Mouse (Mus musculus) liver, adult 2 months (tissue): ENCODE measurements around the gene Pcbp1. TPM values are rescaled to one million over a fixed set of nuclear protein-coding genes. Genes with fewer than 3 reads are reported as not detected.
"Not testable (repeated sequence)": the region's sequence is repeated elsewhere in the genome, so short reads cannot be mapped to it uniquely, and the experiment has no call there.

Experiments used
- DNase-seq: peaks from one replicate; pipeline ENCODE4 v3.0.0-alpha.2; 2011; ENCODE audit warnings: low read depth, low spot score; ENCODE audit errors: extremely low read depth
- H3K27ac ChIP-seq: fragments of 200-500 bp; replicated peaks from 2 replicates; pipeline ENCODE4 v1.5.1; 2012; ENCODE audit warnings: low read depth, mild to moderate bottlenecking, control low read depth, inconsistent platforms, low read length; ENCODE audit not compliant: insufficient read depth
- H3K27me3 ChIP-seq: fragments of 200-500 bp; 2 replicates; pipeline ENCODE4 v1.6.1; 2012; ENCODE audit warnings: mild to moderate bottlenecking, moderate library complexity, low read length, inconsistent platforms; ENCODE audit not compliant: control insufficient read depth, insufficient read depth
- H3K36me3 ChIP-seq: fragments of 200-500 bp; 2 replicates; pipeline ENCODE4 v1.6.1; 2012; ENCODE audit warnings: low read length, inconsistent platforms; ENCODE audit not compliant: control insufficient read depth, insufficient read depth
- H3K4me1 ChIP-seq: fragments of 200-500 bp; 2 replicates; pipeline ENCODE4 v1.6.1; 2011; ENCODE audit warnings: low read length; ENCODE audit not compliant: control insufficient read depth, insufficient read depth
- H3K4me3 ChIP-seq: fragments of 200-500 bp; 2 replicates; pipeline ENCODE4 v1.5.1; 2011; ENCODE audit warnings: low read depth, mild to moderate bottlenecking, control low read depth, low read length, moderate library complexity; ENCODE audit not compliant: insufficient read depth
- H3K79me2 ChIP-seq: fragments of 200-500 bp; 2 replicates; pipeline ENCODE4 v1.6.1; 2012; ENCODE audit warnings: inconsistent platforms, mild to moderate bottlenecking, low read length, moderate library complexity; ENCODE audit not compliant: control insufficient read depth, insufficient read depth
- H3K9ac ChIP-seq: fragments of 200-500 bp; 2 replicates; pipeline ENCODE4 v1.6.1; 2012; ENCODE audit warnings: low read depth, mild to moderate bottlenecking, control low read depth, inconsistent platforms, low read length
- CTCF ChIP-seq: fragments of 200-500 bp; IDR thresholded peaks from 2 replicates; pipeline ENCODE4 v1.5.1; 2011; ENCODE audit warnings: low read depth, low read length, control low read depth
- POLR2A ChIP-seq: fragments of 200-500 bp; IDR thresholded peaks from 2 replicates; pipeline ENCODE4 v1.6.1; 2011; ENCODE audit warnings: low read length, control low read depth; ENCODE audit not compliant: insufficient read depth; ENCODE audit errors: extremely low read depth
- WGBS: fragments of 180-500 bp; shearing (Covaris S2); methylation state at CpG from one replicate; pipeline ENCODE4 v1.1.7; 2018; 5-methylcytosine and 5-hydroxymethylcytosine counted together
- polyA plus RNA-seq: library from polyadenylated mRNA; depleted of rRNA; stranded (reverse); fragments of >200 nt; gene quantifications from 2 replicates; pipeline ENCODE4 v1.2.3, GENCODE M21; 2012
- total RNA-seq: library from RNA; depleted of rRNA; stranded (reverse); fragments of >200 nt; gene quantifications from 2 replicates; pipeline ENCODE4 v1.2.3, GENCODE M21; 2014

Gene Pcbp1
- total and polyA plus RNA-seq, 2 experiments, result 38.2 to 119 TPM

- H3K27me3 ChIP-seq, result no peaks in the 10 kb centered on the region
- no peak overlapping the region for H3K9ac ChIP-seq
- H3K79me2 ChIP-seq, result no peaks in the 10 kb centered on the region
- no peak overlapping the region for H3K4me3 ChIP-seq
- 92% methylated on average over 2 of the region's 2 CpGs for WGBS
- TF ChIP-seq POLR2A (no peak), CTCF (no peak)
- no peak for DNase-seq
- no peaks in the 10 kb centered on the region for H3K4me1 ChIP-seq
- peaks cover 20% of the 10 kb centered on the region for H3K36me3 ChIP-seq
- no peak overlapping the region for H3K27ac ChIP-seq
Measured at GRCm38 (mm10) chr6:86565782-86566181, 39.7 kb upstream of the Pcbp1 start.

- not testable (repeated sequence) for H3K9ac ChIP-seq, H3K27ac ChIP-seq, H3K4me3 ChIP-seq, H3K27me3 ChIP-seq, H3K4me1 ChIP-seq, DNase-seq, H3K79me2 ChIP-seq
- WGBS, result 92% methylated on average over 1 of the region's 1 CpGs
- peaks cover 34% of the 10 kb centered on the region for H3K36me3 ChIP-seq
Measured at GRCm38 (mm10) chr6:86557182-86557581, 31.1 kb upstream of the Pcbp1 start.

- no peak overlapping the region for H3K4me3 ChIP-seq
- no peak overlapping the region for H3K9ac ChIP-seq
- H3K27ac ChIP-seq, result no peak overlapping the region
- TF ChIP-seq POLR2A (no peak), CTCF (no peak)
- peaks cover 38% of the 10 kb centered on the region for H3K36me3 ChIP-seq
- H3K79me2 ChIP-seq, result no peaks in the 10 kb centered on the region; the same call in 1 of the 2 replicates
- no peaks in the 10 kb centered on the region for H3K27me3 ChIP-seq
- H3K4me1 ChIP-seq, result no peaks in the 10 kb centered on the region
- WGBS, result 95% methylated on average over 3 of the region's 3 CpGs
- DNase-seq, result no peak
Measured at GRCm38 (mm10) chr6:86556345-86557058, 30.4 kb upstream of the Pcbp1 start.

- H3K9ac ChIP-seq, result no peak overlapping the region
- H3K4me1 ChIP-seq, result peaks cover 5% of the 10 kb centered on the region; the same call in 1 of the 2 replicates
- H3K27me3 ChIP-seq, result no peaks in the 10 kb centered on the region
- 85% methylated on average over 1 of the region's 1 CpGs for WGBS
- TF ChIP-seq POLR2A (no peak), CTCF (no peak)
- peaks cover 6% of the 10 kb centered on the region; the same call in 1 of the 2 replicates for H3K79me2 ChIP-seq
- peaks cover 29% of the 10 kb centered on the region for H3K36me3 ChIP-seq
- DNase-seq, result no peak
- no peak overlapping the region for H3K4me3 ChIP-seq
- H3K27ac ChIP-seq, result no peak overlapping the region
Measured at GRCm38 (mm10) chr6:86550587-86550986, 24.5 kb upstream of the Pcbp1 start.

GRCm38 (mm10) chr6:86547880-86548367 lies 21.8 kb upstream of the Pcbp1 start:
- peak overlapping the region; percentile 9; the same call in 1 of the 2 replicates for H3K9ac ChIP-seq
- H3K27me3 ChIP-seq, result no peaks in the 10 kb centered on the region
- peaks cover 5% of the 10 kb centered on the region; the same call in 1 of the 2 replicates for H3K4me1 ChIP-seq
- H3K79me2 ChIP-seq, result peaks cover 6% of the 10 kb centered on the region; the same call in 1 of the 2 replicates
- no peak overlapping the region for H3K4me3 ChIP-seq
- WGBS, result 18% methylated on average over 8 of the region's 8 CpGs
- TF ChIP-seq CTCF (0 out of 2 replicates have a peak, but pooled peaks have one; percentile 26), POLR2A (no peak)
- H3K27ac ChIP-seq, result peak overlapping the region; percentile 66
- peaks cover 34% of the 10 kb centered on the region for H3K36me3 ChIP-seq
- DNase-seq, result peak; percentile 90

- peaks cover 6% of the 10 kb centered on the region; the same call in 1 of the 2 replicates for H3K79me2 ChIP-seq
- WGBS, result 84% methylated on average over 1 of the region's 1 CpGs
- no peak overlapping the region for H3K4me3 ChIP-seq
- no peaks in the 10 kb centered on the region for H3K27me3 ChIP-seq
- H3K9ac ChIP-seq, result no peak overlapping the region
- H3K27ac ChIP-seq, result peak overlapping the region; percentile 66
- no peak for DNase-seq
- H3K4me1 ChIP-seq, result peaks cover 5% of the 10 kb centered on the region; the same call in 1 of the 2 replicates
- peaks cover 34% of the 10 kb centered on the region for H3K36me3 ChIP-seq
- TF ChIP-seq CTCF, result no peak
- TF ChIP-seq POLR2A, result no peak
Measured at GRCm38 (mm10) chr6:86547228-86547755, 21.2 kb upstream of the Pcbp1 start.
